In the genomic region with DNA sequence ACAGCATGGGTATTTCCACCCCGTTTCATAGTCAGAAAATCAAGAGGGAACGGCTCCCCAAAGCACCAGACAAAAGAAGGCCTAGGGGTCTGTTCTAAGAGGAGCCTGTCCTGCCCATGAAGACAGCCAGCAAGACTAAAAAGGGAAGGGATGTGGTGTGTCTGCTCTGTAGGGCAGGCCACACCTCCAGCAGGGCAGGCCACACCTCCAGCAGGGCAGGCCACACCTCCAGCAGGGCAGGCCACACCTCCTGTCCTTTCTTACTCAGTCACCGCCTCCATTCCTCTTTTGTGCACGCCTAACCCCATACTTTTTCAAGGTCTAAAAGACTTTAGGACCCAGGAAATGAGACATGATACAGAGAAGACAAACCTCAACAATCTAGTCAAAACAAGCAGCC, we compare ENCODE assay signal across 12 mouse cellular contexts.
A peak's percentile ranks its signal among the peaks of the same experiment; 100 is the strongest.
DNase-seq lines count a peak whose midpoint lies in the region; ATAC-seq lines count a peak whose summit lies in the region.
"Had no signal": no experiment of that assay in that cellular context is flagged by ENCODE, and none has a peak within 500 bp of the region (broad histone marks: within the 10 kb centered on the region; RNA-seq: fewer than 3 reads in every experiment).

No protein-coding gene starts in this region.

- H3K27ac ChIP-seq in hindbrain, embryonic 16.5 days (ENCODE audit: low read depth, low read length): no peak overlapping the region
- no peak overlapping the region for H3K27ac ChIP-seq in hindbrain, embryonic 10.5 days
- H3K27ac ChIP-seq: lung, embryonic 15.5 days had no signal

- WGBS in hindbrain, embryonic 16.5 days: 34% methylated on average over 4 of the region's 4 CpGs
- 33% methylated on average over 4 of the region's 4 CpGs for WGBS in hindbrain, embryonic 10.5 days

- peaks cover 2% of the 10 kb centered on the region; the same call in 1 of the 2 replicates for H3K4me1 ChIP-seq in hindbrain, embryonic 16.5 days (ENCODE audit: control insufficient read depth, insufficient read depth, low read depth, low read length)
- peaks cover 2% of the 10 kb centered on the region; the same call in 1 of the 2 replicates for H3K4me1 ChIP-seq in hindbrain, embryonic 10.5 days (replicated peaks)
- H3K4me1 ChIP-seq: lung, embryonic 15.5 days had no signal

- no peaks in the 10 kb centered on the region for H3K9me3 ChIP-seq in hindbrain, embryonic 16.5 days (ENCODE audit: control insufficient read depth, low read length)
- no peaks in the 10 kb centered on the region for H3K9me3 ChIP-seq in hindbrain, embryonic 10.5 days
- H3K9me3 ChIP-seq: lung, embryonic 15.5 days had no signal

- H3K9ac ChIP-seq in hindbrain, embryonic 16.5 days (ENCODE audit: low read depth, low read length): no peak overlapping the region
- H3K9ac ChIP-seq: lung, embryonic 15.5 days had no signal

- no peaks in the 10 kb centered on the region for H3K27me3 ChIP-seq in hindbrain, embryonic 16.5 days (replicated peaks; ENCODE audit: control insufficient read depth, insufficient read depth, low read length)
- 0 out of 2 replicates have a peak, but pooled peaks cover 3% of the 10 kb centered on the region for H3K27me3 ChIP-seq in hindbrain, embryonic 10.5 days (ENCODE audit: insufficient read depth, poor library complexity, severe bottlenecking)
- H3K27me3 ChIP-seq: lung, embryonic 15.5 days had no signal

- 0 out of 2 replicates have a peak, but pooled peaks have one; percentile 61 for ATAC-seq in hindbrain, embryonic 16.5 days
- ATAC-seq in megakaryocyte progenitor cell, adult 5-6 weeks (replicated peaks; ENCODE audit: poor library complexity): peak; percentile 99

- no peak for DNase-seq in hindbrain, embryonic 10.5 days (ENCODE audit: low spot score)
- DNase-seq in A20 (ENCODE audit: low read depth, low spot score): peak; percentile 69
- DNase-seq in WW6 (ENCODE audit: low read depth, low spot score): peak; percentile 20
- DNase-seq in cerebellum, postnatal 10 days: no peak
- DNase-seq in cerebellum, adult 9-10 months: no peak
- DNase-seq in gastrocnemius, postnatal 25 days: no peak
- DNase-seq: cerebellum, postnatal 25 days; left cerebral cortex, postnatal 4 days; spleen, adult 18-20 months had no signal

- no peaks in the 10 kb centered on the region for H3K36me3 ChIP-seq in hindbrain, embryonic 16.5 days (ENCODE audit: control insufficient read depth, insufficient read depth, low read length)
- H3K36me3 ChIP-seq in hindbrain, embryonic 10.5 days: no peaks in the 10 kb centered on the region
- H3K36me3 ChIP-seq: lung, embryonic 15.5 days had no signal

- no peak overlapping the region for H3K4me2 ChIP-seq in hindbrain, embryonic 16.5 days (ENCODE audit: low read length)
- H3K4me2 ChIP-seq: lung, embryonic 15.5 days had no signal

- H3K4me3 ChIP-seq in hindbrain, embryonic 16.5 days (ENCODE audit: low read length): no peak overlapping the region
- H3K4me3 ChIP-seq in hindbrain, embryonic 10.5 days: no peak overlapping the region
- H3K4me3 ChIP-seq: lung, embryonic 15.5 days had no signal

Comparison
In these comparisons a context has a peak if more than half of its experiments do, and no peak if none do; other contexts are left out.
1. DNase-seq: peak in A20 (single experiment) and WW6 (single experiment); none in hindbrain, embryonic 10.5 days (single experiment), cerebellum, postnatal 10 days (0 of 2), cerebellum, adult 9-10 months (single experiment) and gastrocnemius, postnatal 25 days (single experiment).